In the genomic region with DNA sequence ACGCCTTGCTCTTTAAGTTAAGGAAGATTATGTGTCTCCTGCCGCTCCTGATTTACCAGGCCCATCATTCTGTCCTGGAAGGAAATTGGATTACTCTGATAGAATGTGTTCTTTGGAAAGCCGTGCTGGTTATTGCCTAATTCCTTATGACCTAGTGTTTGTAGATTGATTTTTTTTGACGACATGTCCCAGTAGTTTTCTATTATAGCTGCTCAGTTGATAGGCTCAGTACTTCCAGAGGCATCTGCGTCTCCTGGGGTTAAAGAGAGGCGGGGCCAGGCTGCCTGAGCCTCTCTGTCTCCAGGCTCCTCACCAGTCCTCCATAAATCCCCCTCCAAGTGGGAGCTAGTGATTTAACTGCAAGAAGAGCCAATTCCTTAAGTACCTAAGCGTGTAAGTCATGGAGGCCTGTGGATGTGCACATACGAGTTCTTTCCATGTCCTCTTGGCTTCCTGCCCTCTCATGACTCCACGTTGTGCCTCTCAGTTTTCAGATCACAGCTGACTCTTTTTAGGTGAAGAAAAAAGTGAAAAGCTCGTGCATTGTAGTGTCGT, we compare ENCODE assay signal across 30 mouse cellular contexts. TPM values are rescaled to one million over a fixed set of nuclear protein-coding genes. Genes with fewer than 3 reads are reported as not detected.
DNase-seq lines count a peak whose midpoint lies in the region; ATAC-seq and TF ChIP-seq lines count a peak whose summit lies in the region.
"Had no signal": no experiment of that assay in that cellular context is flagged by ENCODE, and none has a peak within 500 bp of the region (broad histone marks: within the 10 kb centered on the region; RNA-seq: fewer than 3 reads in every experiment).

No protein-coding gene starts in this region.

- no peak overlapping the region for H3K4me3 ChIP-seq in intestine, embryonic 16.5 days (ENCODE audit: low read length)
- H3K4me3 ChIP-seq in intestine, embryonic 15.5 days (replicated peaks): no peak overlapping the region
- no peak overlapping the region for H3K4me3 ChIP-seq in stomach, embryonic 14.5 days (ENCODE audit: low read depth, low read length)
- H3K4me3 ChIP-seq in stomach, postnatal 0 days (ENCODE audit: low read depth, low read length): no peak overlapping the region
- no peak overlapping the region for H3K4me3 ChIP-seq in embryonic facial prominence, embryonic 14.5 days (ENCODE audit: low read depth, low read length)
- no peak overlapping the region for H3K4me3 ChIP-seq in hindbrain, embryonic 10.5 days
- H3K4me3 ChIP-seq: forebrain, embryonic 15.5 days; gastrocnemius, adult 2 months; heart, adult 2 months; kidney, embryonic 15.5 days; layer of hippocampus, adult 2 months; liver, embryonic 12.5 days had no signal

- peaks cover under 1% of the 10 kb centered on the region; the same call in 1 of the 2 replicates for H3K27me3 ChIP-seq in intestine, embryonic 16.5 days (replicated peaks; ENCODE audit: control insufficient read depth, insufficient read depth, low read length)
- H3K27me3 ChIP-seq in intestine, embryonic 15.5 days (replicated peaks): no peaks in the 10 kb centered on the region
- H3K27me3 ChIP-seq in stomach, embryonic 14.5 days (ENCODE audit: control insufficient read depth, insufficient read depth, low read length): no peaks in the 10 kb centered on the region
- no peaks in the 10 kb centered on the region for H3K27me3 ChIP-seq in stomach, postnatal 0 days (ENCODE audit: control insufficient read depth, insufficient read depth, low read length)
- H3K27me3 ChIP-seq in embryonic facial prominence, embryonic 14.5 days (replicated peaks; ENCODE audit: control insufficient read depth, insufficient read depth, low read length): no peaks in the 10 kb centered on the region
- H3K27me3 ChIP-seq in hindbrain, embryonic 10.5 days (ENCODE audit: insufficient read depth, poor library complexity, severe bottlenecking): peaks cover 48% of the 10 kb centered on the region
- H3K27me3 ChIP-seq: CH12.LX, Patski had no signal

- TF ChIP-seq CTCF in stomach, postnatal 0 days (IDR thresholded peaks at IDR 0.05; ENCODE audit: low read depth): no peak

- ATAC-seq in intestine, embryonic 16.5 days: no peak
- no peak for ATAC-seq in intestine, embryonic 15.5 days
- no peak for ATAC-seq in stomach, embryonic 14.5 days (ENCODE audit: insufficient number of reproducible peaks, insufficient read depth, low FRiP score, low read depth)
- ATAC-seq in stomach, postnatal 0 days (ENCODE audit: low FRiP score, low TSS enrichment): no peak
- ATAC-seq in embryonic facial prominence, embryonic 14.5 days (ENCODE audit: low read depth): no peak; the same call in 1 of the 2 replicates
- no peak for ATAC-seq in megakaryocyte-erythroid progenitor cell, adult 5-6 weeks (replicated peaks; ENCODE audit: low FRiP score, low TSS enrichment, poor library complexity, severe bottlenecking)
- ATAC-seq: forebrain, embryonic 15.5 days; hindbrain, embryonic 16.5 days; liver, embryonic 12.5 days; liver, postnatal 0 days; Patski had no signal

- no peak for DNase-seq in stomach, postnatal 0 days (ENCODE audit: low spot score)
- DNase-seq in embryonic facial prominence, embryonic 14.5 days (ENCODE audit: low spot score): peak; percentile 78
- no peak for DNase-seq in hindbrain, embryonic 10.5 days (ENCODE audit: low spot score)
- DNase-seq: adrenal gland, postnatal 14 days; cerebellum, adult 11-12 months; cerebellum, adult 9-11 months; embryo, embryonic 11 days; gastrocnemius, adult 2 months; heart, adult 2 months; kidney, adult 11 months; kidney, postnatal 25 days; liver, postnatal 0 days; lung, postnatal 10 days; midbrain, embryonic 14.5 days; right cerebral cortex, adult 18-20 months; spleen, adult 18-20 months; thymus, adult 2 months; thymus, postnatal 36 days had no signal

- H3K4me2 ChIP-seq in intestine, embryonic 16.5 days (ENCODE audit: low read depth, low read length): no peak overlapping the region
- H3K4me2 ChIP-seq in intestine, embryonic 15.5 days (replicated peaks): no peak overlapping the region
- no peak overlapping the region for H3K4me2 ChIP-seq in stomach, embryonic 14.5 days (replicated peaks; ENCODE audit: low read depth, low read length)
- H3K4me2 ChIP-seq in stomach, postnatal 0 days (replicated peaks; ENCODE audit: low read depth): no peak overlapping the region
- H3K4me2 ChIP-seq in embryonic facial prominence, embryonic 14.5 days (ENCODE audit: low read depth, low read length): no peak overlapping the region
- H3K4me2 ChIP-seq: forebrain, embryonic 15.5 days; kidney, embryonic 15.5 days; liver, embryonic 12.5 days had no signal

- H3K9me3 ChIP-seq in intestine, embryonic 16.5 days (ENCODE audit: control insufficient read depth, low read length): no peaks in the 10 kb centered on the region
- no peaks in the 10 kb centered on the region for H3K9me3 ChIP-seq in intestine, embryonic 15.5 days
- no peaks in the 10 kb centered on the region for H3K9me3 ChIP-seq in stomach, embryonic 14.5 days (ENCODE audit: control insufficient read depth, low read depth, low read length)
- H3K9me3 ChIP-seq in stomach, postnatal 0 days (ENCODE audit: control insufficient read depth, low read length): no peaks in the 10 kb centered on the region
- no peaks in the 10 kb centered on the region for H3K9me3 ChIP-seq in embryonic facial prominence, embryonic 14.5 days (ENCODE audit: control insufficient read depth, low read length)
- H3K9me3 ChIP-seq in hindbrain, embryonic 10.5 days: no peaks in the 10 kb centered on the region
- H3K9me3 ChIP-seq: forebrain, embryonic 15.5 days; kidney, embryonic 15.5 days; liver, embryonic 12.5 days had no signal

- H3K27ac ChIP-seq in intestine, embryonic 16.5 days (ENCODE audit: low read length): 0 out of 2 replicates have a peak overlapping the region, but pooled peaks have one; percentile 1
- H3K27ac ChIP-seq in intestine, embryonic 15.5 days: no peak overlapping the region
- H3K27ac ChIP-seq in stomach, embryonic 14.5 days (ENCODE audit: low read length): peak overlapping the region; percentile 6; the same call in 1 of the 2 replicates
- no peak overlapping the region for H3K27ac ChIP-seq in stomach, postnatal 0 days (replicated peaks)
- no peak overlapping the region; the same call in 1 of the 2 replicates for H3K27ac ChIP-seq in embryonic facial prominence, embryonic 14.5 days (replicated peaks; ENCODE audit: low read depth, low read length)
- H3K27ac ChIP-seq in hindbrain, embryonic 10.5 days: no peak overlapping the region
- H3K27ac ChIP-seq: forebrain, embryonic 15.5 days; gastrocnemius, adult 2 months; heart, adult 2 months; kidney, embryonic 15.5 days; layer of hippocampus, adult 2 months; liver, embryonic 12.5 days; macrophage had no signal

- TF ChIP-seq EP300 in stomach, postnatal 0 days (optimal IDR thresholded peaks at IDR 0.05): no peak

- 44% methylated on average over 11 of the region's 11 CpGs for WGBS in intestine, embryonic 16.5 days
- whole genome bisulfite sequencing in intestine, embryonic 15.5 days: 47% methylated on average over 11 of the region's 11 CpGs
- 51% methylated on average over 11 of the region's 11 CpGs for WGBS in stomach, embryonic 14.5 days
- 50% methylated on average over 11 of the region's 11 CpGs for WGBS in stomach, postnatal 0 days
- 38% methylated on average over 11 of the region's 11 CpGs for WGBS in embryonic facial prominence, embryonic 14.5 days
- WGBS in hindbrain, embryonic 10.5 days: 60% methylated on average over 11 of the region's 11 CpGs

- peaks cover 17% of the 10 kb centered on the region for H3K4me1 ChIP-seq in intestine, embryonic 16.5 days (ENCODE audit: control insufficient read depth, insufficient read depth, low read length)
- peaks cover 17% of the 10 kb centered on the region for H3K4me1 ChIP-seq in intestine, embryonic 15.5 days (replicated peaks)
- H3K4me1 ChIP-seq in stomach, embryonic 14.5 days (ENCODE audit: control insufficient read depth, insufficient read depth, low read length): peaks cover 17% of the 10 kb centered on the region; the same call in 1 of the 2 replicates
- H3K4me1 ChIP-seq in stomach, postnatal 0 days (replicated peaks; ENCODE audit: control insufficient read depth, insufficient read depth): peaks cover 7% of the 10 kb centered on the region; the same call in 1 of the 2 replicates
- H3K4me1 ChIP-seq in embryonic facial prominence, embryonic 14.5 days (ENCODE audit: control insufficient read depth, insufficient read depth, low read length): peaks cover 25% of the 10 kb centered on the region
- H3K4me1 ChIP-seq in hindbrain, embryonic 10.5 days (replicated peaks): peaks cover 23% of the 10 kb centered on the region

- H3K9ac ChIP-seq in intestine, embryonic 16.5 days (ENCODE audit: low read depth, low read length): no peak overlapping the region
- no peak overlapping the region for H3K9ac ChIP-seq in intestine, embryonic 15.5 days
- no peak overlapping the region for H3K9ac ChIP-seq in stomach, embryonic 14.5 days (replicated peaks; ENCODE audit: low read depth, low read length)
- no peak overlapping the region for H3K9ac ChIP-seq in stomach, postnatal 0 days (ENCODE audit: low read length)
- H3K9ac ChIP-seq in embryonic facial prominence, embryonic 14.5 days (ENCODE audit: low read depth, low read length): no peak overlapping the region
- H3K9ac ChIP-seq: forebrain, embryonic 15.5 days; kidney, embryonic 15.5 days; liver, embryonic 12.5 days; liver, postnatal 0 days had no signal

- H3K36me3 ChIP-seq in intestine, embryonic 16.5 days (ENCODE audit: control insufficient read depth, insufficient read depth, low read length): no peaks in the 10 kb centered on the region
- H3K36me3 ChIP-seq in intestine, embryonic 15.5 days: no peaks in the 10 kb centered on the region
- no peaks in the 10 kb centered on the region for H3K36me3 ChIP-seq in stomach, embryonic 14.5 days (ENCODE audit: control insufficient read depth, insufficient read depth, low read length)
- no peaks in the 10 kb centered on the region for H3K36me3 ChIP-seq in stomach, postnatal 0 days (ENCODE audit: control insufficient read depth, insufficient read depth, low read length)
- H3K36me3 ChIP-seq in embryonic facial prominence, embryonic 14.5 days (ENCODE audit: control insufficient read depth, insufficient read depth, low read length): no peaks in the 10 kb centered on the region
- H3K36me3 ChIP-seq in hindbrain, embryonic 10.5 days: no peaks in the 10 kb centered on the region
- H3K36me3 ChIP-seq: forebrain, embryonic 15.5 days; kidney, embryonic 15.5 days; liver, embryonic 12.5 days had no signal

RNA-seq across cellular contexts. Expression of a gene that starts 47.9 kb away (rescaled TPM):
- polyA plus RNA-seq in intestine, embryonic 16.5 days (2015; fragmentation: Nextera tagmentation; extraction: Ambion mirVana): 9.1 and 9.3 TPM in 2 replicates
- polyA plus RNA-seq in intestine, embryonic 15.5 days (2015; fragmentation: Nextera tagmentation; extraction: Ambion mirVana): 11.9 and 12.3 TPM in 2 replicates
- polyA plus RNA-seq in stomach, embryonic 14.5 days (2014; fragmentation: Nextera tagmentation; extraction: Ambion mirVana): 24.3 and 27.6 TPM in 2 replicates
- 15.1 and 16.8 TPM in 2 replicates for polyA plus RNA-seq in stomach, postnatal 0 days (2015; fragmentation: Nextera tagmentation; extraction: Ambion mirVana)
- polyA plus RNA-seq in embryonic facial prominence, embryonic 14.5 days (2014; fragmentation: Nextera tagmentation; extraction: Ambion mirVana): 28.4 and 31.8 TPM in 2 replicates
- not detected in 2 replicates for total RNA-seq in megakaryocyte-erythroid progenitor cell, adult 5-6 weeks (2014; fragmentation: Nextera tagmentation)
- total RNA-seq in megakaryocyte-erythroid progenitor cell, adult 5-6 weeks (2017): not detected in 2 replicates
- polyA plus RNA-seq in hindbrain, embryonic 10.5 days (2016; fragmentation: Nextera tagmentation; extraction: Ambion mirVana): 16.1 and 17.7 TPM in 2 replicates
- total RNA-seq: CH12.LX had no signal

Comparison
In these comparisons a context has a peak if more than half of its experiments do, and no peak if none do; other contexts are left out.
1. H3K27ac ChIP-seq: peak in intestine, embryonic 16.5 days (single experiment) and stomach, embryonic 14.5 days (single experiment); none in intestine, embryonic 15.5 days (single experiment), stomach, postnatal 0 days (single experiment), embryonic facial prominence, embryonic 14.5 days (single experiment) and hindbrain, embryonic 10.5 days (single experiment).